Mouse (Mus musculus) embryonic facial prominence, embryonic 13.5 days (tissue): ENCODE results near the gene Sh3pxd2a. TPM values are rescaled to one million over a fixed set of nuclear protein-coding genes. Genes with fewer than 3 reads are reported as not detected.
A peak's percentile ranks its signal among the peaks of the same experiment; 100 is the strongest.

Experiments
- ATAC-seq: fragments of 200-750 bp; cut with Nextera tagmentation; 2 replicates; pipeline ENCODE4 v1.8.0; 2017; ENCODE audit warnings: low read depth; ENCODE audit not compliant: insufficient number of reproducible peaks, insufficient read depth, low FRiP score, low TSS enrichment
- H3K27ac ChIP-seq: fragments of 300-500 bp; sonication (generic); 2 replicates; pipeline ENCODE4 v1.5.1; 2015; ENCODE audit warnings: moderate library complexity, mild to moderate bottlenecking, inconsistent platforms
- H3K27me3 ChIP-seq: fragments of 300-500 bp; sonication (generic); 2 replicates; pipeline ENCODE4 v1.6.1; 2015; ENCODE audit warnings: mild to moderate bottlenecking, inconsistent platforms
- H3K36me3 ChIP-seq: fragments of 300-500 bp; sonication (generic); 2 replicates; pipeline ENCODE4 v1.6.1; 2015; ENCODE audit warnings: mild to moderate bottlenecking, inconsistent platforms
- H3K4me1 ChIP-seq: fragments of 300-500 bp; sonication (generic); 2 replicates; pipeline ENCODE4 v1.6.1; 2015; ENCODE audit warnings: inconsistent platforms
- H3K4me2 ChIP-seq: fragments of 300-500 bp; sonication (generic); 2 replicates; pipeline ENCODE4 v1.6.1; 2015; ENCODE audit warnings: moderate library complexity, mild to moderate bottlenecking, inconsistent platforms
- H3K4me3 ChIP-seq: fragments of 300-500 bp; sonication (generic); 2 replicates; pipeline ENCODE4 v1.5.1; 2015; ENCODE audit warnings: mild to moderate bottlenecking, inconsistent platforms
- H3K9ac ChIP-seq: fragments of 300-500 bp; sonication (generic); 2 replicates; pipeline ENCODE4 v1.6.1; 2015; ENCODE audit warnings: mild to moderate bottlenecking, inconsistent platforms
- H3K9me3 ChIP-seq: fragments of 300-500 bp; sonication (generic); 2 replicates; pipeline ENCODE4 v1.6.1; 2016; ENCODE audit warnings: inconsistent platforms
- WGBS: fragments of 180-500 bp; shearing (Covaris S2); methylation state at CpG from one replicate; pipeline ENCODE4 v1.1.7; 2015; ENCODE audit warnings: mixed read lengths; 5-methylcytosine and 5-hydroxymethylcytosine counted together
- polyA plus RNA-seq: library from polyadenylated mRNA; unstranded; fragments of >200 nt; fragmentation: Nextera tagmentation; extraction: Ambion mirVana; gene quantifications from 2 replicates; pipeline ENCODE4 v1.2.1, GENCODE M21; 2015

Sh3pxd2a gene
- polyA plus RNA-seq, 1 experiment from 2014 or later, result 10.0 TPM

DNA sequence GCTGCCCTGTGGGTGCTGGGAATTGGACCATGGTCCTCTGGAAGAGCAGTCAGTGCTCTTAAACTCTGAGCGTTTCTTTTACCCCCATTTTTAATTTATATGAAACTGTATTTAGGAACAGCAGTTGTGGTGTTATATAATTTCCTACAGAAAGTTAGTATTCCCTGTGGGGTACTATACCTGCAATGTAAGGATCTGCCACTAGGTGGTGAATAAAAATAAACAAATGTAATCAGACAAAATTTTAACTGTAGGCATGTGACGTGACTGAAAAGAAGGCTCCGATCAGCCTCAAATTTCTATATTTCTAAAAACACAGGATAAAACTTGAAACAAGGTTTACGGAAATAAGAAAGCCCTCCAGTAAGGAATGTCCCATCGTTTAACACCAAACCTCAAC, 81.9 kb downstream of the Sh3pxd2a start:
- Histone ChIP-seq H3K9me3 (no peaks in the 10 kb centered on the region), H3K36me3 (no peaks in the 10 kb centered on the region), H3K4me3 (no peak overlapping the region), H3K27me3 (no peaks in the 10 kb centered on the region), H3K4me1 (peaks cover 10% of the 10 kb centered on the region), H3K9ac (no peak overlapping the region), H3K27ac (no peak overlapping the region), H3K4me2 (no peak overlapping the region)
- WGBS, result 76% methylated on average over 5 of the region's 5 CpGs
- no peak for ATAC-seq

GRCm38 (mm10) chr19:47381011-47381410, 83.2 kb downstream of the Sh3pxd2a start:
- no peak for ATAC-seq
- Histone ChIP-seq H3K9me3 (no peaks in the 10 kb centered on the region), H3K4me3 (no peak overlapping the region), H3K36me3 (no peaks in the 10 kb centered on the region), H3K27me3 (no peaks in the 10 kb centered on the region), H3K9ac (no peak overlapping the region), H3K4me1 (peaks cover 16% of the 10 kb centered on the region; the same call in 1 of the 2 replicates), H3K27ac (0 out of 2 replicates have a peak overlapping the region, but pooled peaks have one; percentile 22), H3K4me2 (no peak overlapping the region)
- 85% methylated on average over 15 of the region's 15 CpGs for WGBS

GRCm38 (mm10) chr19:47379141-47379540, 85.1 kb downstream of the Sh3pxd2a start:
- no peaks in the 10 kb centered on the region for H3K9me3 ChIP-seq
- no peaks in the 10 kb centered on the region for H3K27me3 ChIP-seq
- peaks cover 17% of the 10 kb centered on the region; the same call in 1 of the 2 replicates for H3K4me1 ChIP-seq
- H3K4me2 ChIP-seq, result no peak overlapping the region
- ATAC-seq, result no peak
- H3K4me3 ChIP-seq, result no peak overlapping the region
- 65% methylated on average over 5 of the region's 5 CpGs for WGBS
- no peak overlapping the region for H3K9ac ChIP-seq
- H3K27ac ChIP-seq, result no peak overlapping the region
- no peaks in the 10 kb centered on the region for H3K36me3 ChIP-seq

DNA sequence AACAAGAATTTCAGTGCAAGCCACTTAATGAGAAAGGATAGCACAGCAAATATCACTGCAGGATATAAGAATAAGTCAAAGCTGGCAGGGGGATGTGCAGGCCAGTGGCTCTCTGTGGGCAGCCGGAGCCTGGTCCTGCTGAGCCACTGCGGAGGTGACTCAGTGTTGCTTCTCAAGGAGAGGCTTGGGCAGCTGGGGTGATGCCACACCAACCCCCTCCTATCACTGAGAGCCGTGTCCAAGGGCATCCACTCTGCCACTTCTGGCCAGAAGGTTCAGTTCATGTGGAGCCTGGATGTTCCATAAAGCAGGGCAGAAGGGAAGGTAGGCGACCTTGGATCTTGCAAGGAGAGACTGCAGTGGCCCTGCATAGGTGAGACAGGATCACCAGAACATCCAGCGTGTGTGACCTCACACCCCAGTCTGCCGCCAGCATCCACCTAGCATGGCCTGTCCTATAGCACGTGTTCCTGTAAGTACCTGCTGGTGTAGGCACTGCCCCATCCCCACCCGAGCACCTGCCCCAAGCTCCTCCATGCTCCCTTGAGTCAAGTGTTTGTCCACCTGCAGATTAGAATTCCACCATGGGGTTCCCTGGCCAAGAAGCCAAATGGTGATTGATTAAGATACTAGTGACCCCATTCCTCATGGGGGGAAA, 89.2 kb downstream of the Sh3pxd2a start:
- no peaks in the 10 kb centered on the region for H3K36me3 ChIP-seq
- no peak overlapping the region for H3K4me2 ChIP-seq
- H3K27me3 ChIP-seq, result no peaks in the 10 kb centered on the region
- ATAC-seq, result no peak
- H3K9me3 ChIP-seq, result no peaks in the 10 kb centered on the region
- peaks cover 19% of the 10 kb centered on the region for H3K4me1 ChIP-seq
- no peak overlapping the region for H3K27ac ChIP-seq
- WGBS, result 89% methylated on average over 8 of the region's 8 CpGs
- no peak overlapping the region for H3K9ac ChIP-seq
- H3K4me3 ChIP-seq, result no peak overlapping the region

- Histone ChIP-seq H3K36me3 (no peaks in the 10 kb centered on the region), H3K4me1 (peaks cover 19% of the 10 kb centered on the region), H3K4me2 (no peak overlapping the region), H3K4me3 (no peak overlapping the region), H3K9ac (no peak overlapping the region), H3K27ac (no peak overlapping the region), H3K27me3 (no peaks in the 10 kb centered on the region), H3K9me3 (no peaks in the 10 kb centered on the region)
- WGBS, result 45% methylated on average over 4 of the region's 4 CpGs
- ATAC-seq, result no peak
Observed at GRCm38 (mm10) chr19:47374440-47374839, 89.8 kb downstream of the Sh3pxd2a start.

DNA sequence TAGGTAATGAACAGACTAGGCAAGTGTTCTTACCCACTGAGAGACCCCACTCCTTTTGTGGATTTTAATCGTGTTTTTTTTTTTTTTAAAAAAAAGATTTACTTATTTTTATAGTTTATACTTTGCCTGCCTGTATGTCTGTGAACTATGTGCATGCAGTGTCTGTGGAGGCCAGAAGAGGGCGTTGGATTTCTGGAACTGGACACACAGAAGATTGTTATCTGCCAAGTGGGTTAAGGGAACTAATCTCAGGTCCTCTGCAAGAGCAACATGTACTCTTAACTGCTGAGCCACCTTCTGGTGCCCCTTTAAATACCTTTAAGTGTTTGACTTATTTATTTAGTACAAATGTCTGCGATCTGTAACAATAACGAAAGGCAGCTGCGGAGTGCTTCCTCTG, 92.2 kb downstream of the Sh3pxd2a start:
- ATAC-seq, result no peak
- H3K4me1 ChIP-seq, result peaks cover 33% of the 10 kb centered on the region
- H3K9me3 ChIP-seq, result no peaks in the 10 kb centered on the region
- H3K9ac ChIP-seq, result no peak overlapping the region
- no peak overlapping the region for H3K27ac ChIP-seq
- H3K4me3 ChIP-seq, result no peak overlapping the region
- H3K36me3 ChIP-seq, result no peaks in the 10 kb centered on the region
- no peaks in the 10 kb centered on the region for H3K27me3 ChIP-seq
- 47% methylated on average over 5 of the region's 5 CpGs for WGBS
- H3K4me2 ChIP-seq, result no peak overlapping the region

GRCm38 (mm10) chr19:47371521-47371920, 92.7 kb downstream of the Sh3pxd2a start:
- Histone ChIP-seq H3K4me2 (no peak overlapping the region), H3K27me3 (no peaks in the 10 kb centered on the region), H3K9ac (no peak overlapping the region), H3K4me3 (no peak overlapping the region), H3K27ac (no peak overlapping the region), H3K36me3 (no peaks in the 10 kb centered on the region), H3K9me3 (no peaks in the 10 kb centered on the region), H3K4me1 (peaks cover 31% of the 10 kb centered on the region)
- ATAC-seq, result no peak
- 86% methylated on average over 11 of the region's 11 CpGs for WGBS

- Histone ChIP-seq H3K4me1 (peaks cover 23% of the 10 kb centered on the region), H3K4me2 (no peak overlapping the region)
- 67% methylated on average over 3 of the region's 3 CpGs for whole genome bisulfite sequencing
Observed at GRCm38 (mm10) chr19:47369008-47369407, 95.2 kb downstream of the Sh3pxd2a start.

GRCm38 (mm10) chr19:47367271-47367879, 96.8 kb downstream of the Sh3pxd2a start:
- 88% methylated on average over 12 of the region's 12 CpGs for WGBS
- Histone ChIP-seq H3K4me2 (no peak overlapping the region), H3K9me3 (no peaks in the 10 kb centered on the region), H3K27ac (no peak overlapping the region), H3K36me3 (peaks cover 15% of the 10 kb centered on the region), H3K4me3 (no peak overlapping the region), H3K4me1 (peaks cover 30% of the 10 kb centered on the region), H3K9ac (no peak overlapping the region), H3K27me3 (no peaks in the 10 kb centered on the region)
- no peak for ATAC-seq

More at GRCm38 (mm10) chr19:47369008-47369407, 95.2 kb downstream of the Sh3pxd2a start:
- Histone ChIP-seq H3K4me3 (no peak overlapping the region), H3K27ac (no peak overlapping the region), H3K27me3 (no peaks in the 10 kb centered on the region), H3K36me3 (0 out of 2 replicates have a peak, but pooled peaks cover 6% of the 10 kb centered on the region), H3K9me3 (no peaks in the 10 kb centered on the region), H3K9ac (no peak overlapping the region)
- ATAC-seq, result no peak

GRCm38 (mm10) chr19:47366576-47366975, 97.6 kb downstream of the Sh3pxd2a start:
- H3K9ac ChIP-seq, result no peak overlapping the region
- 80% methylated on average over 8 of the region's 8 CpGs for WGBS
- H3K9me3 ChIP-seq, result no peaks in the 10 kb centered on the region
- H3K27ac ChIP-seq, result no peak overlapping the region
- peaks cover 21% of the 10 kb centered on the region for H3K36me3 ChIP-seq
- ATAC-seq, result no peak
- H3K27me3 ChIP-seq, result no peaks in the 10 kb centered on the region
- no peak overlapping the region for H3K4me3 ChIP-seq
- H3K4me1 ChIP-seq, result peaks cover 28% of the 10 kb centered on the region
- no peak overlapping the region for H3K4me2 ChIP-seq

GRCm38 (mm10) chr19:47363086-47363668, 101.0 kb downstream of the Sh3pxd2a start:
- ATAC-seq, result no peak
- Histone ChIP-seq H3K27ac (no peak overlapping the region), H3K36me3 (peaks cover 21% of the 10 kb centered on the region), H3K9me3 (no peaks in the 10 kb centered on the region), H3K4me2 (no peak overlapping the region), H3K4me3 (no peak overlapping the region), H3K9ac (peak overlapping the region; percentile 11; the same call in 1 of the 2 replicates), H3K4me1 (peaks cover 39% of the 10 kb centered on the region), H3K27me3 (no peaks in the 10 kb centered on the region)
- 57% methylated on average over 9 of the region's 9 CpGs for WGBS

- Histone ChIP-seq H3K27ac (no peak overlapping the region), H3K27me3 (no peaks in the 10 kb centered on the region), H3K4me1 (peaks cover 31% of the 10 kb centered on the region), H3K9me3 (no peaks in the 10 kb centered on the region), H3K4me3 (no peak overlapping the region), H3K36me3 (peaks cover 23% of the 10 kb centered on the region), H3K9ac (no peak overlapping the region), H3K4me2 (no peak overlapping the region)
- ATAC-seq, result no peak
- 85% methylated on average over 3 of the region's 3 CpGs for WGBS
Observed at GRCm38 (mm10) chr19:47360921-47361320, 103.3 kb downstream of the Sh3pxd2a start.
